Mouse (Mus musculus): ENCODE data around the gene Ccdc150. TPM values are rescaled to one million over a fixed set of nuclear protein-coding genes. Genes with fewer than 3 reads are reported as not detected.

Gene Ccdc150
- 0.30 TPM for polyA plus RNA-seq (2017; shearing (Covaris generic))

DNA sequence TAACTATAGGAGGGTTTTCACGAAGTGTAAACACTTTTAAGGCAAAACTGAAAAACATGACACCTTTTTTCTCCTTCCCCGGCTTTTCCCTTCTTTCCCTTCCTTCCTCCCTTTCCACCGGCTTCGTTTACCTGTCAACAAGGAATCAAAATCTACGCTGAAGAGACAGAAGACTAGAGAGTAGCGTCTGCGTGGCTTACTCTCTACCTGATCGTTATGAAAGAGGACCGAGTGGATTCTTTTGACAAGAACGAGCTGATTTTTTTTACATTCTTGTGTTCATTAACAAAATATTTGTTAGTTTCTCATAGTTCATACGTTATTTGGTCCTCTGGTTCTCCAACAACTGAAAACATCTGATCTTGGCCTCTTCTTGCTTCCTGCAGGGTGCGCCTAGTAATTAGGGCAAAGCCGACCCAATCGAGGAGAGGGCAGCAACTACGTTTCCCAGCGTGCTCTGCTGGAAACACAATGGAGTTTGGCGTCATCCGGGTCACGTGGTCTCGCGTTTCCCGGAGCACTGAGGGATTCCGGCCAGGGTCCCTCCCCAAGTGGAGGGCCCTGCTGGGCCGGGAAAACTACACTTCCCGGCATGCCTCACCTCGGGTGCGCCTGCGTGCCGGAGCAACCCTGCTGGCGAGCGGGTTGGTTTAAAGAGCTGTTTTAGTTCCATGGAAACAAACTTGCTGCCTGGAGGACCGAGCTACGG is at the start of gene Ccdc150:
Gene Ccdc150 (plus strand): TSS at position 526 of the 709 bp plus-strand sequence.

Other genes with a start within 250 kb of the Ccdc150 start
- gene Hecw2, start 55.5 kb upstream of the Ccdc150 start, polyA plus RNA-seq (2017; shearing (Covaris generic)) = 0.59 TPM
- 14.1 TPM for gene Gtf3c3, start 188.3 kb downstream of the Ccdc150 start, polyA plus RNA-seq (2017; shearing (Covaris generic))